In the genomic region with DNA sequence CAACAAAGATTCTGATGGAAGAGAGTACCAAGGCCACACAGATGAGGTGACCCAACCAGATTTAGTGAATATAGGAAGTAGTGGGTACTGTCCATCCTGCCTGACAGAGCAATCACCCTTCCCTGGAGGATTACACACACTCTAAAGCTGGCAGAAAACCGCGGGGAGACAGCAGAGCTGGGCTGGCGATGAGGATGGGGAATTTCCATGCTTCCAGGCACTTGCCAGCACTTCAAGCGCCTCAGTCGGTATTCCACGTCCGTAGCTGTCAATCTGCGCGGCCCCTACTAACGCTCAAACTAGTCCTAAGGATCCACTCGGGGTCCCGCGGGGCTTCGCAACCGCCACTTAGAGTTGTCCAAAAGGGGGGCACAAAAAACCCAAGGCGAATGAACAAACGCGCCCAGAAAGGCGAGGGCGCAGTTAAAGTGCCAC, we compare ENCODE assay signal across 8 mouse cellular contexts. TPM values are rescaled to one million over a fixed set of nuclear protein-coding genes. Genes with fewer than 3 reads are reported as not detected.
DNase-seq lines count a peak whose midpoint lies in the region; ATAC-seq and TF ChIP-seq lines count a peak whose summit lies in the region.

No protein-coding gene starts in this region.

- peak overlapping the region; percentile 96 for H3K4me3 ChIP-seq in embryonic fibroblast, embryonic 13.5 days (ENCODE audit: insufficient read depth, low read length)
- H3K4me3 ChIP-seq in hindbrain, embryonic 14.5 days (replicated peaks; ENCODE audit: low read length), result peak overlapping the region; percentile 86
- H3K4me3 ChIP-seq in liver, embryonic 11.5 days (ENCODE audit: low read depth, low read length), result peak overlapping the region; percentile 66

- H3K9me3 ChIP-seq in hindbrain, embryonic 14.5 days (ENCODE audit: control insufficient read depth, low read length), result no peaks in the 10 kb centered on the region
- H3K9me3 ChIP-seq in liver, embryonic 11.5 days (ENCODE audit: control insufficient read depth, low read length), result no peaks in the 10 kb centered on the region

- no peak for TF ChIP-seq CTCF in embryonic fibroblast, embryonic 13.5 days (IDR thresholded peaks at IDR 0.05; ENCODE audit: borderline replicate concordance, insufficient read depth, low read length)

- H3K27ac ChIP-seq in embryonic fibroblast, embryonic 13.5 days (ENCODE audit: insufficient read depth, low read length), result 0 out of 2 replicates have a peak overlapping the region, but pooled peaks have one; percentile 27
- H3K27ac ChIP-seq in hindbrain, embryonic 14.5 days, result peak overlapping the region; percentile 76
- no peak overlapping the region for H3K27ac ChIP-seq in liver, embryonic 11.5 days (ENCODE audit: low read depth, low read length)

- peak; percentile 19 for DNase-seq in left cerebral cortex, adult 11 months (ENCODE audit: low spot score)
- no peak for DNase-seq in left cerebral cortex, adult 8-10 months (ENCODE audit: low spot score in 2 of 2)
- peak; percentile 58 for DNase-seq in ZHBTc4 (ENCODE audit: low read depth, low spot score)
- peak; percentile 50 for DNase-seq in hindbrain, embryonic 14.5 days (ENCODE audit: low spot score)
- DNase-seq in liver, embryonic 11.5 days (ENCODE audit: low spot score), result no peak
- no peak for DNase-seq in spleen, postnatal 10 days (ENCODE audit: low spot score in 2 of 2)

- ATAC-seq in hindbrain, embryonic 14.5 days (ENCODE audit: low FRiP score), result peak; percentile 59
- peak; percentile 12; the same call in 1 of the 2 replicates for ATAC-seq in liver, embryonic 11.5 days (replicated peaks; ENCODE audit: low FRiP score)
- 0 out of 2 replicates have a peak, but pooled peaks have one; percentile 28 for ATAC-seq in monocyte, adult 5-6 weeks (replicated peaks; ENCODE audit: insufficient number of reproducible peaks, low FRiP score, low TSS enrichment, poor library complexity, severe bottlenecking)

- no peaks in the 10 kb centered on the region for H3K27me3 ChIP-seq in hindbrain, embryonic 14.5 days (ENCODE audit: control insufficient read depth, insufficient read depth, low read length)
- H3K27me3 ChIP-seq in liver, embryonic 11.5 days (replicated peaks; ENCODE audit: control insufficient read depth, insufficient read depth, low read length), result no peaks in the 10 kb centered on the region

- no peaks in the 10 kb centered on the region for H3K4me1 ChIP-seq in embryonic fibroblast, embryonic 13.5 days (ENCODE audit: control insufficient read depth, insufficient read depth, low read length)
- peaks cover 22% of the 10 kb centered on the region for H3K4me1 ChIP-seq in hindbrain, embryonic 14.5 days (replicated peaks; ENCODE audit: control insufficient read depth, insufficient read depth, low read length)
- peaks cover 3% of the 10 kb centered on the region; the same call in 1 of the 2 replicates for H3K4me1 ChIP-seq in liver, embryonic 11.5 days (replicated peaks; ENCODE audit: control insufficient read depth, insufficient read depth, low read length)

- peak overlapping the region; percentile 83 for H3K4me2 ChIP-seq in hindbrain, embryonic 14.5 days (replicated peaks)
- peak overlapping the region; percentile 77 for H3K4me2 ChIP-seq in liver, embryonic 11.5 days

- no peaks in the 10 kb centered on the region for H3K36me3 ChIP-seq in hindbrain, embryonic 14.5 days (replicated peaks; ENCODE audit: control insufficient read depth, insufficient read depth)
- no peaks in the 10 kb centered on the region for H3K36me3 ChIP-seq in liver, embryonic 11.5 days (ENCODE audit: control insufficient read depth, insufficient read depth, low read length)

- 0% methylated on average over 20 of the region's 20 CpGs for WGBS in hindbrain, embryonic 14.5 days
- 1% methylated on average over 20 of the region's 20 CpGs for WGBS in liver, embryonic 11.5 days

- peak overlapping the region; percentile 87 for H3K9ac ChIP-seq in hindbrain, embryonic 14.5 days
- peak overlapping the region; percentile 75 for H3K9ac ChIP-seq in liver, embryonic 11.5 days (ENCODE audit: low read depth, low read length)

- no peak for TF ChIP-seq POLR2A in embryonic fibroblast, embryonic 13.5 days (IDR thresholded peaks at IDR 0.05; ENCODE audit: low read depth, low read length)

RNA-seq across cellular contexts. Expression of a gene that starts 0.6 kb away (rescaled TPM):
- total RNA-seq in left cerebral cortex, adult 8-10 months (2022), result 100 to 1,000 TPM; 216 to 256 (median 234) TPM
- polyA plus RNA-seq in embryonic fibroblast, embryonic 13.5 days (2011; ENCODE audit: insufficient read length, low read depth, missing spikeins), result 78.7 and 88.9 TPM in 2 replicates
- 30.8 and 34.4 TPM in 2 replicates for polyA plus RNA-seq in hindbrain, embryonic 14.5 days (2014; fragmentation: Nextera tagmentation; extraction: Ambion mirVana)
- 11.8 and 16.1 TPM in 2 replicates for polyA plus RNA-seq in liver, embryonic 11.5 days (2014; fragmentation: Nextera tagmentation; extraction: Ambion mirVana)
- total RNA-seq in monocyte, adult 5-6 weeks (2017), result 17.6 to 47.1 TPM (median 22.0 TPM) in 3 replicates

Comparison
In these comparisons a context has a peak if more than half of its experiments do, and no peak if none do; other contexts are left out.
1. DNase-seq: peak in left cerebral cortex, adult 11 months (single experiment), ZHBTc4 (single experiment) and hindbrain, embryonic 14.5 days (single experiment); none in left cerebral cortex, adult 8-10 months (0 of 2), liver, embryonic 11.5 days (single experiment) and spleen, postnatal 10 days (0 of 2).
2. Peak in every context shown above with its lines, with median percentiles within 50 percentile points of each other: H3K4me3 ChIP-seq and ATAC-seq.